Mouse (Mus musculus) adipocyte (in vitro differentiated cells): ENCODE results near the gene Usp49.
A peak's percentile ranks its signal among the peaks of the same experiment; 100 is the strongest.
"Not testable (repeated sequence)": the region's sequence is repeated elsewhere in the genome, so short reads cannot be mapped to it uniquely, and the experiment has no call there.

Experiments
- DNase-seq: peaks from one replicate; pipeline ENCODE4 v3.0.0-alpha.2; 2016; ENCODE audit warnings: low spot score

Usp49 gene

DNA sequence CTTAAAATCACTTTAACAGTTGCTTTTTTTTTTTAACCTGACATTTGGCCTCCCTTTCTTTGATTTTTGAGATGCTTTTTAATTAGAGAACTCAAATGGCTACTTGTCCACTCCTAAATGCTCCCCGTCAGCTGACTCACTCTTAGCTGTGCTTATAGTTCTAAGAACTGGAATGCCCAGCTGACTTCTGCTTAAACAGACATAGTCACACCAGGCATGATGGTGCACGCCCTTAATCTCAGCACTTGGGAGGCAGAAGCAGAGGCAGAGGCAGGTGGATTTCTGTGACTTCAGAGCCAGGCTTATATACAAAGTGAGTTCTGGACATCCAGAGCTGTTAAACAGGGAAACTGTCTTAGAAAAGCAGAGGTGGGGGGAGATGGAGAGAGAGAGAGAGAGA lies 21.5 kb downstream of the Usp49 start:
- DNase-seq: no peak

DNA sequence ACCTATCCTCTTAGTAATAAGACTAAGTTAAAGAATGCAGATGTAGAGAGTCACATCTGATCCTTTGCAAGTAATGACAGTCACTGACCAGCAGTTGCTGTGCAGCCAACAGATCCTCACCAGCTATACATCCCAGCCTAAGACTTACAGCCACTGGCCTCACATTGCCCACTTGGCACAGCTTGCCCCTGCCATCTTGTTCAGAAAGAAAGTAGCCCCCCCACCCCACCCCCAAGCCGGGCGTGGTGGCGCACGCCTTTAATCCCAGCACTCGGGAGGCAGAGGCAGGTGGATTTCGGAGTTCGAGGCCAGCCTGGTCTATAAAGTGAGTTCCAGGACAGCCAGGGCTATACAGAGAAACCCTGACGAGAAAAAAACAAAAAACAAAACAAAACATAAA lies 23.9 kb downstream of the Usp49 start:
- DNase-seq: not testable (repeated sequence)

DNA sequence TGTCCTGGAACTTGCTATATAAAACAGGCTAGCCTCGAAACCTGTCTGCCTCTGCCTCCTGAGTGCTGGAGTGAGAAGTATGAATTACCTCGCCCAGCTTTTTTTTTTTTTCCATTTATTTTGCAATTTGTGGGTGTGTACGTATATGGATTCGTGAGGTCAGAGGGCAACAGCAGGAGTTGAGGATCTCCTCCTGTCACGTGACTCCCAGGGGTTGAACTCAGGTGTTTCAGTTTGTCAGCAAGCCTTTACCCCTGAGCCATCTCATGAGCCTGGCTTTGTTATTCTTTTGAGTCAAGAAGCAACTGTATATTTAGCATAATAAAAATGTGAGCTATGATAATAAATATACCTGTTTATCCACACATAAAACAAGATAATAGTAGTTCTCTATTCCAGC lies 25.2 kb downstream of the Usp49 start:
- no peak for DNase-seq

DNA sequence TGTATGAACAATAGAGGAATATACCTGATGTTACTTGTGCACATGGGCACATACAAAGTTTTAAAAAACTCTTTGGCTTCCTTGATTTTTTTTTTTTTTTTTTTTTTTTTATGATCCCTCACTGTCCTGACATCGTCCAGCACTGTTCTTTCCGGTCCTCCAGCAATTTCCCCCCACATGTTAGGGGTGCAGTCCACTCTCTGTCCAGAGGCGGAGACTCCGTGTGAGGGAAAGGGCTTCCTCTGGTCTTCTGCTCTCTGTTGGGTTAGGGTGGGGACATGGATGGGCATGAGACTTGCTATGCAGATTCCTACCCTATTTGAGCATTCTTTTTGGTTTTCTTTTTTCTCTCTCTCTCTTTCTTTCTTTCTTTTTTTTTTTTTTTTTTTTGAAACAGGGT lies 27.4 kb downstream of the Usp49 start:
- no peak for DNase-seq

- peak; percentile 84 for DNase-seq
These were observed 28.3 kb downstream of the Usp49 start for GRCm38 (mm10) chr17:47658741-47659243.

GRCm38 (mm10) chr17:47663009-47663713 lies 32.7 kb downstream of the Usp49 start:
- peak; percentile 57 for DNase-seq

DNA sequence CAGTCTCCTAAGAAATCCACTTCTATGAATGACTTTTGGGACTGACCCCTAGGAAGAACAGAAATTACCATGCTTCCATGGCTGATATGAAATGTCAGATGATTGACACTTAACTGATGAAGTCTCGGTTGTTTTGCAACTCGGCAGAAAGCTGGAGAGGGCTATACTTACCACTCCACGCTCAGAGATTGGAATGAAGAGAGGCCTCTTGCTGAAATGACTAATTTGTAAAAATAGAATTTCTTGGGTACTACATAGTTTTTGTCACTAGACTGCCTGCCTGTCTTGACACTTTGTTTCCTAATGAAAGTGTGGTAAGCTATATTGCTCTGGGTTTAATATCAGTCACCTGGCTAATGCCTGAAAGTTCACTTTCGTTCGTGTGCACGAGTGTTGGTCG lies 34.0 kb downstream of the Usp49 start:
- no peak for DNase-seq

- DNase-seq: no peak
These were observed 38.7 kb downstream of the Usp49 start for GRCm38 (mm10) chr17:47669166-47669565.

- no peak for DNase-seq
These were observed 41.5 kb downstream of the Usp49 start for GRCm38 (mm10) chr17:47671988-47672310.

DNA sequence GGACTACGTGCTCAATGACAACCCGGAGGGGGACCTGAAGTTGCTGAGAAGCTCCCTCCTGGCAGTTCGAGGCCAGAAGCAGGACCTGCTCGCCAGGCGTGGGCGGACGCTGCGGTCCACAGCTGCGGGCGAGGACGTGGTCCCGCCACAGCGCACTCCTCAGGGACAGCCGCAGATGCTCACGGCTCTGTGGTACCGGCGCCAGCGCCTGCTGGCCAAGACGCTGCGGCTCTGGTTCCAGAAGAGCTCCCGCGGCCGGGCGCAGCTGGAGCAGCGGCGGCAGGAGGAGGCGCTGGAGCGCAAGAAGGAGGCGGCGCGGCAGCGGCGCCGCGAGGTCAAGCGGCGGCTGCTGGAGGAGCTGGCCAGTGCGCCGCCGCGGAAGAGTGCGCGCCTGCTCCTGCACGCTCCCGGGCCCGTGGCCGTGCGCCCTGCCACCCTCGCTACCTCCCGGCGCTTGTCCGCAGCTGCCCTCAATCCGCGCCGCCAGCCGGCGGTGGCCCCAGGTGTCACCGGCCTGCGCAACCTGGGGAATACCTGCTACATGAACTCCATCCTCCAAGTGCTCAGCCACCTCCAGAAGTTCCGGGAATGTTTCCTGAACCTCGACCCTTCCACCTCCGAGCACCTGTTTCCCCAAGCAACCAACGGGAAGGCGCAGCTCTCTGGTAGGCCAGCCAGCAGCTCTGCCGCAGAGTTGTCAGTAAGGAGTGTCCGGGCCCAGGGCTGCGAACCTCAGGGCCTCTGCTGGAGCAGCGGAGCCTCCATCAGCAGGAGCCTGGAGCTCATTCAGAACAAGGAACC lies 42.0 kb downstream of the Usp49 start:
- DNase-seq: no peak

- DNase-seq: peak; percentile 88
These were observed 46.1 kb downstream of the Usp49 start for GRCm38 (mm10) chr17:47676581-47676980.

DNA sequence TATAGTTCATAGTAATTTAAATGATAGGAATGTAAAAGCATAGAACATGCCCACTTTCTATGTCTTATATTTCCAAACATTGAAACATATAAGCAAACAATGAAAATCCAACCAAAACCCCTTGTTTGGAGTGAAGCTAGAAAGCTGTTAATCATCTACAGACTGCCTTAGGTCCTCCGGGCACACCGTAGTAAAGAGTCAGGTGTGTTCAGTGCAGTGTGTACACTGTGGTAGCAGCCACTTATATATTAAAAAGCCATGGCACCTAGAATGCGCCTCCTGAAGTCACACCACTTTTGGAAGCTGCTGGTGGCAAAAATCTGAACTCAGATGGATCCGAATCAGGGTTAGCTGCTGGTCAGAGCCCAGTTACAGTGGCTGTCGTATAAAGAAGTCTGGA lies 47.7 kb downstream of the Usp49 start:
- no peak for DNase-seq

DNA sequence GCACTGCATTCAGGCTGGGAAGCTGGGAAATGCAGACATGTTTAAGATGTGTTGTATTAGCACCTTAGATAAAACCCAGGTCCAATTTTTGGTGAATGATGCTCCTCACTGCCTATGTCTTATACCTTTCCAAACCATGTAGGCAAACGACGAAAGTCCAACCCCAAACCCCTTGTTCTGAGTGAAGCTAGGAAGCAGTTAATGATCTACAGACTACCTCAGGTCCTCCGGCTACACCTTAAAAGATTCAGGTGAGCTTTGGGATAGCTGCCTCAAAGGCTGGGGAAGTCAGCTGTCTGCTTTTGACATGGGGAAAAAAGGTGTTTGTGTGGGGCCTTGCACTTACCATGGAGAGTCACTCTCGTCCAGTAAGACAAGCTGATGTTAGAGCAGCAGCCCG lies 48.2 kb downstream of the Usp49 start:
- no peak for DNase-seq

DNA sequence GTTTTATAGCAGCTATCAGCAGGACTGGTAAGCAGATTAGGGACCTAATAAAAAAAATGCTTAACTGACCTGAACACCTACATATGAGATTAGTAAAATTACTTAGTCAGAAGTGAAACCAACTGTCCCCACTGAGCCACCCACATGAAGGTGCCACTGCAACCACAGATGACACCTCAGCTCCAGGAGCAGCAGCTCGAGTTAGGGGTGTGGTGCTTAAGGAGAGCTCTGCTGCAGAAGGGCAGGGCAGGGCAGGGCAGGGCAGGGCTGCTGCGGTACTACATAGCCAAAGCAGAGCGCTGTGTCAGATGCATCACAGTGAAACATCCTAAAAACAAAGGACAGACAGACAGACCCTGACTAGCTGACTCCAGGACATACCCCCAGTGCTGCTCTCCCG lies 52.3 kb downstream of the Usp49 start:
- no peak for DNase-seq

DNA sequence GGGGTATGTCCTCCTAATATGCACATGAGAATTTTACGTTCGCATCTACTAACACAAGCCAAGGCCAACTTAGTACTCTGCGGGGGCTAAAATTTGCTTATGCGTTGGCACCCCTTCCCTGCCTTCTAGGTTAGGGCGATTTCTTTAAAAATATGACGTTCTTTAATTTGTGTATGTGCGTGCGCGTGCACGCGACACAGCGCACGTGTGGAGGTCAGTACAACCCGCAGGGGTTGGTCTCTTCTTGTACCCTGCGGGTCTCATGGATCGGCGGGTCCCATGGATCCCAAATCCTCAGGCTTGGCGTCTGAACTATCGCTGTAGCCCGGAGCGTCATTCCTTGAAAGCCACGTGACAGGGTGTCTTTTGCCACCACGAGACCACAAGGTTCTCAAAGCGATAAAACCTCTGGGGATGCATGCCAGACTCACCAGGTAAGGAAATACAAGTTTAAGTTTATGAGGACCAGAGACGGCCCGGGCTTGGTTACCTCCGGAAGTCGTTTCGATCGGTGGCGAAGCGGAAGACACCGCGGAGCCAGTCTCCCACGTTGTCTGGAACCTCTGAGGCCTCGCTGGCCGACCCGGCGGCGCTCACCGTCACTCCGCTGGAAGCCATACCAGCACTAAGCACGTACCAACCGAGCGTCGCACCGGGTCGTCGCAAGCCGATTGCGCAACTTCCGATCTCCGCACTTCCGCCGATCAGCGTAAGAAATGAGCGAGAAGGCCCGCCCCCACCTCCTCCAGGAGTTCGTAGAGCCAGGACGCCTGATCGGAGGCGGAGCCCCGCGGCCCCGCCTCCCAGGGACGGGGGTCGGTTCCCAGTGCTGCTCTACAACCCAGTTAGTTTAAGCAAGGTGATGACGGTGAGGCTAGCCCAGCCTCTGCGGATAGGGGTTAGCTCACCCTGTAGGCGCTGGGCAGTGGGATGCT lies 57.2 kb downstream of the Usp49 start:
- DNase-seq: peak; percentile 97

GRCm38 (mm10) chr17:47688344-47688607 lies 57.8 kb downstream of the Usp49 start, which contains the start of gene Tomm6:
TSS of gene Tomm6 (minus strand) at chr17:47688386.
- DNase-seq: no peak

DNA sequence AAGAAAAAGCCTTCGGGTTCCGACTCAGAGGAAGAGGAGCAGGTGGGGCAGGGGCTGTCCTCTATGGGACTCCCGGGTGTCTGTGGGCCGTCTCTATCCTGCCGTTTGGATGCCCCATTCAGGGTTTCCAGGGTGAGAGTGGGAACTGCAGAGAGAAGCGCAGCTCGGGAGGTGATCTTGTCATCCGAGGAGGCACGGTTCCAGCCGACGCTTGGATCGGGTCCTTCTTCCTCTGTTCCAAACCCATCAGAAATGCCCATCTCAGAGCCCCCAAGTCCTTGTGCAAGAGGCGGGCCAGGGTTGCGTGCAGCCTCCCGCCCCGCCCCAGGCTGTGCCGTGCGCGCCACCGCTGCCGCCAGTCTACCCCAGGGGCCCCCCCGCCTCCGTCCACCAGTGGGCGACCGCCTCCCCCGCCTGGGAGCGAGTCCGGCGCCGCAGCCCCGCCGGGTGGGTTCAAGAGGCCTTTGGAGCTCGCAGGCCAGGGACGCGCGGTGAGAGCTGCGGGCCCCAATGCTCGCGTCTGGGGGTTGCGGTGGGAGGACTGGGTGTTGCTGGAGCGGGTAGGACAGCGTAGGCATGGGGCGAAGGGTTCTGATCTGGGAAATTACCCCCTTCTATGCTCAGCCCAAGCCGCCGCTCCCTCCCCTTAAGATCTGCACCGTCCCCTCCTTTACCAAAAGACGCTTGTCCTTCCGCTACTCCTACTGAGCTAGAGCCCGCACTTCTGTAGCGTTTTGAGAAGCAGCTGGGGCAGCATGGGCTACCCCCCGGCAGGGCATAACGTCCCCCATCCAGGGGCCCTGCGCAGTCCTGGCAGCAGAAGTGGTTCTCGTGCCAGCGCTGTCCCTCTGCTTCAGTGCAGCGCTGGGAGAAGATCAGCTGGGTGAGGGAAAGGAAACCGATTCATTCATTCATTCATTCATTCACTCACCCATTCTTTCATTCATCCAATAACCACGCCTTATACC lies 58.4 kb downstream of the Usp49 start, which contains the start of gene Frs3:
Frs3 (plus strand) TSS at position 423 of the 968 bp plus-strand sequence.
- peak; percentile 50 for DNase-seq

DNA sequence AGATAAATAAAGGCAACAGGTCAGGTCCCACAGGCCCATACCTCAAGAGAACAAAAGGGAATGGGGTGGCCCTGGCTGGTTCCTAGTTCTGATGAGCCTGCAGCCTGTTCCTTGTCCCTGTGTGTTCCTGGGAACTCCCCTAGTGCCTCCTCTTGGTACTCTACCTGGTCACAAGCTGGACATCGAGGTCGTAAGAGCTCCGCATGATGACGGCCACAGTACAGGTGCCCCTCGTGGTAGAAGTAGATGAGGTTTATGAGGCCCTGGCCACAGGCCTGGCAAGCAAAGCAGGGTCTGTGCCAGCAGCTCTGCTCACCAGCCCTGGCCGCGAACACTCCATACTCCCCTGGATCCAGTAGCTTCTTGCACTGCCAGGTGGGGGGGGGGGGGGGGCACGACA lies 59.4 kb downstream of the Usp49 start:
- DNase-seq: no peak

DNA sequence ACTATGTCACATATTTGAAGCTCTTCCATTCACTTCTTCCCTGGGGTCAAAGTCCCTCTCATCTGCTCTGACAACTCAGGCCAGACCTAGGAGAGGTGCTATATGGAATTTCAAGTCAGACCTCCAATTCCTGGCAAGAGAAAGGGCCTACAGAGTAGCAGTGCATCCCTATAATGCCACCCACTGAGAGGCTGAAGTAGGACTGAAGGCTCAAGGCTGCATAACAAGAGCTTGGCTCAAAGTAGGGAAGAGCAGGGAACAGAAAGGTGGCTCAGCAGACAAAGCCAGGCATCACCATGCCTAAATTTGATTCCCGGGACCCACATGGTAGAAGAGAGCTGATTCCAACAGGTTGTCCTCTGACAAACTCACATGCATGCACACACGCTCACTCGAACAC lies 61.2 kb downstream of the Usp49 start:
- no peak for DNase-seq

- DNase-seq: no peak
These were observed 63.4 kb downstream of the Usp49 start for GRCm38 (mm10) chr17:47693671-47694441.

- no peak for DNase-seq
These were observed 63.8 kb downstream of the Usp49 start, which contains the start of gene Gm21981 for GRCm38 (mm10) chr17:47694442-47694502. TSS of gene Gm21981 (minus strand) at chr17:47694455.
